Mouse (Mus musculus): ENCODE measurements around the gene Rusc2. TPM values are rescaled to one million over a fixed set of nuclear protein-coding genes. Genes with fewer than 3 reads are reported as not detected.
A peak's percentile ranks its signal among the peaks of the same experiment; 100 is the strongest.

Gene Rusc2
- total RNA-seq (2021): 100 to 1,000 TPM; 137 to 144 TPM
- long read RNA-seq, experiment 1, full-length matches to known transcripts: 92 of 226 reads
- long read RNA-seq, experiment 1, partial matches to known transcripts: 107 of 226 reads
- long read RNA-seq, experiment 1, other reads (novel, unspliced or antisense): 27 of 226 reads
- long read RNA-seq, experiment 2, full-length matches to known transcripts: 52 of 167 reads
- long read RNA-seq, experiment 2, partial matches to known transcripts: 87 of 167 reads
- long read RNA-seq, experiment 2, other reads (novel, unspliced or antisense): 28 of 167 reads

- peak; percentile 80 for TF ChIP-seq CTCF (IDR thresholded peaks at IDR 0.05)
- H3K27ac ChIP-seq: peak within 1 kb of the TSS; percentile 100
- H3K4me3 ChIP-seq: peak within 1 kb of the TSS; percentile 81
- DNase-seq (ENCODE audit: extremely low spot score in 1 of 2, low spot score in 2 of 2): peak; percentile 96 to 97
- intact Hi-C loops (cut with DNase I): loop anchor here (1.0 to 2.0 kb wide), 4 partner anchors 17 to 115 kb away; partner anchors contain the start of gene Atp8b5
These were observed at the start of gene Rusc2 for GRCm38 (mm10) chr4:43381408-43382154. Gene Rusc2 (plus strand): TSS chr4:43381979.

- Histone ChIP-seq H3K4me3 (no peak overlapping the region), H3K27ac (no peak overlapping the region)
- intact Hi-C loops (cut with DNase I): no loop called here
- no peak for DNase-seq (ENCODE audit: extremely low spot score in 1 of 2, low spot score in 2 of 2)
- TF ChIP-seq CTCF (IDR thresholded peaks at IDR 0.05): no peak
These were observed 47.0 kb upstream of the Rusc2 start for GRCm38 (mm10) chr4:43334771-43335170.

- no peak for TF ChIP-seq CTCF (IDR thresholded peaks at IDR 0.05)
- intact Hi-C loops (cut with DNase I): no loop called here
- no peak overlapping the region for H3K27ac ChIP-seq
- H3K4me3 ChIP-seq: no peak overlapping the region
- DNase-seq (ENCODE audit: extremely low spot score in 1 of 2, low spot score in 2 of 2): no peak
These were observed 45.6 kb upstream of the Rusc2 start for GRCm38 (mm10) chr4:43336176-43336575.

- no peak for DNase-seq (ENCODE audit: extremely low spot score in 1 of 2, low spot score in 2 of 2)
- Histone ChIP-seq H3K4me3 (no peak overlapping the region; the same call in 1 of the 2 replicates), H3K27ac (no peak overlapping the region)
- intact Hi-C loops (cut with DNase I): no loop called here
- TF ChIP-seq CTCF (IDR thresholded peaks at IDR 0.05): no peak
These were observed 41.5 kb upstream of the Rusc2 start for GRCm38 (mm10) chr4:43340096-43340804.

GRCm38 (mm10) chr4:43341276-43341891, 40.4 kb upstream of the Rusc2 start:
- Histone ChIP-seq H3K27ac (no peak overlapping the region), H3K4me3 (no peak overlapping the region)
- DNase-seq (ENCODE audit: extremely low spot score in 1 of 2, low spot score in 2 of 2): no peak
- intact Hi-C loops (cut with DNase I): no loop called here
- TF ChIP-seq CTCF (IDR thresholded peaks at IDR 0.05): no peak; the same call in 1 of the 2 replicates

GRCm38 (mm10) chr4:43342443-43342842, 39.3 kb upstream of the Rusc2 start:
- DNase-seq (ENCODE audit: extremely low spot score in 1 of 2, low spot score in 2 of 2): no peak
- intact Hi-C loops (cut with DNase I): no loop called here
- TF ChIP-seq CTCF (IDR thresholded peaks at IDR 0.05): no peak
- Histone ChIP-seq H3K4me3 (no peak overlapping the region), H3K27ac (no peak overlapping the region)

- DNase-seq (ENCODE audit: extremely low spot score in 1 of 2, low spot score in 2 of 2): no peak
- no peak for TF ChIP-seq CTCF (IDR thresholded peaks at IDR 0.05)
- Histone ChIP-seq H3K4me3 (no peak overlapping the region), H3K27ac (no peak overlapping the region)
- intact Hi-C loops (cut with DNase I): no loop called here
These were observed 36.8 kb upstream of the Rusc2 start for GRCm38 (mm10) chr4:43344932-43345331.

GRCm38 (mm10) chr4:43349206-43349605, 32.6 kb upstream of the Rusc2 start:
- intact Hi-C loops (cut with DNase I): no loop called here
- TF ChIP-seq CTCF (IDR thresholded peaks at IDR 0.05): no peak
- Histone ChIP-seq H3K4me3 (no peak overlapping the region), H3K27ac (no peak overlapping the region)
- DNase-seq (ENCODE audit: extremely low spot score in 1 of 2, low spot score in 2 of 2): no peak

GRCm38 (mm10) chr4:43350038-43350560, 31.7 kb upstream of the Rusc2 start:
- TF ChIP-seq CTCF (IDR thresholded peaks at IDR 0.05): no peak
- intact Hi-C loops (cut with DNase I): no loop called here
- Histone ChIP-seq H3K4me3 (no peak overlapping the region), H3K27ac (no peak overlapping the region)
- DNase-seq (ENCODE audit: extremely low spot score in 1 of 2, low spot score in 2 of 2): no peak

- intact Hi-C loops (cut with DNase I): no loop called here
- DNase-seq (ENCODE audit: extremely low spot score in 1 of 2, low spot score in 2 of 2): no peak
- no peak for TF ChIP-seq CTCF (IDR thresholded peaks at IDR 0.05)
- no peak overlapping the region for H3K4me3 ChIP-seq
- H3K27ac ChIP-seq: no peak overlapping the region
These were observed 28.1 kb upstream of the Rusc2 start for GRCm38 (mm10) chr4:43353662-43354061.

- Histone ChIP-seq H3K4me3 (no peak overlapping the region), H3K27ac (no peak overlapping the region)
- intact Hi-C loops (cut with DNase I): loop anchor here (5.0 kb wide), 1 partner anchor 48 kb away; no protein-coding TSS in a partner anchor
- DNase-seq (ENCODE audit: extremely low spot score in 1 of 2, low spot score in 2 of 2): no peak
- no peak for TF ChIP-seq CTCF (IDR thresholded peaks at IDR 0.05)
These were observed 16.7 kb upstream of the Rusc2 start for GRCm38 (mm10) chr4:43364914-43365560.
